Mouse (Mus musculus) v-Abl transformed pro-B cells (cell line): ENCODE results near the gene Gm20388.

ENCODE experiments used
- in situ Hi-C, 2 experiments: fragments of 400-800 bp; cut with MboI; formaldehyde crosslinking; loops; one replicate each; pipeline ENCODE4 v1.15.1; 2025; ENCODE audit not compliant: unreplicated experiment in 2 of 2

Gm20388 gene

DNA sequence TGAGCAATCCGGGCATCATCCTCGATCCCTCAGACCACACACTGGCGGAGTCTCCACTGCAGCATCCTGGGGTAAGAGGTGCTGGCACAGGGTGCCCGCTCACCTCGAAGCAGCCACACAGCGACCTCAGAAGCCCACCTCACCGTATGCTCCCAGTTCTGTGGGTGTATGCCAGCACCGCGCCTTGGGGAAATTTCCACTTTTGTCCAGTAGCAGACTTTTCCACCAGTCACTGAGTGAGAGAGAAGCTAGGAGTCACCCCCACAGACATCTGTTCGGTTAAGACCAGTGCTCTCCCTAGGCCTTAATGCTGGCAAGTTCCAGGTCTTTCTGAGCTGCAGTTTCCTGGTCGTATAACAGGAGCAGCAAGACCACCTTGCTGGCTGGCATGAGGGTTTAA lies 1458.7 kb downstream of the Gm20388 start:
- in situ Hi-C loops: no loop called here

GRCm38 (mm10) chr8:121371287-121371686 lies 1460.6 kb downstream of the Gm20388 start:
- in situ Hi-C loops: no loop called here

- in situ Hi-C loops: no loop called here
These were observed 1461.4 kb downstream of the Gm20388 start for GRCm38 (mm10) chr8:121371911-121372638.

DNA sequence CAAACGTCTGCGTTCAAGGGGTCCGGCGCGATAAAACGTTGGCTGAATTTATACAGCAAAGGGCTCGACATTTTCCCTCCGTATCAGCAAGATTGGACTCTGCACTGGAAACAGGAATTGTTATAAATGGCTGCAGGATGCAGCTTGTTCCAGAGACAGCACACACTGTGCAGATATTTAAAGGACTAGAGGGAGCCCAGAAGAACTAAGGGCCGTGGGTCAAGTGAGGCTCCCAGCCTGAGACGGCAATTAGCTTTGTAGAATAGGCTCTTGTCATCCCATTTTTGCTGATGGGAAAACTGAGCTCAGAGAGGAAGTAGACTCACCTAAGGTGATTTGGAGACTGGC lies 1462.0 kb downstream of the Gm20388 start:
- in situ Hi-C loops: no loop called here

DNA sequence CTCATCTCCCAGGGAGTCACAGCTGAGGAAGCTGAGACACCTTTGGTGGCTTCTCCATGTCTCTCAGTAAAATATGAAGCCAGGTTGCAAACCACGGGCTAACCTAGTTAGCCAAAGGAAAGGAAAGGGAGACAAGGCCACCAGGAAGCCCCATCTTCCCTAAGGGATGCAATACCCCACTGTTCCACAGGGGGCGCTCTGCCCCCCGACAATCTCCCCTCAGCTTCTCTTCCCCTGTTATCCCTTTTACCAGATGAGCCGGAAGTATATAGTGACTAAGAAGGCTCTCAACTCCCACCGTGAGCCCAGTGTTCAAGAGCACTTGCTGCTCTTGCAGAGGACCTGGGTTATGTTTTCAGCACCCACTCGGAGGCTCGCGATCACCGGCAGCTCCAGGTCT lies 1463.6 kb downstream of the Gm20388 start:
- in situ Hi-C loops: no loop called here

GRCm38 (mm10) chr8:121374777-121375176 lies 1464.1 kb downstream of the Gm20388 start:
- in situ Hi-C loops: loop anchor here in 1 of 2 experiments (25.0 kb wide), 1 partner anchor 138 kb away; no protein-coding TSS in a partner anchor

DNA sequence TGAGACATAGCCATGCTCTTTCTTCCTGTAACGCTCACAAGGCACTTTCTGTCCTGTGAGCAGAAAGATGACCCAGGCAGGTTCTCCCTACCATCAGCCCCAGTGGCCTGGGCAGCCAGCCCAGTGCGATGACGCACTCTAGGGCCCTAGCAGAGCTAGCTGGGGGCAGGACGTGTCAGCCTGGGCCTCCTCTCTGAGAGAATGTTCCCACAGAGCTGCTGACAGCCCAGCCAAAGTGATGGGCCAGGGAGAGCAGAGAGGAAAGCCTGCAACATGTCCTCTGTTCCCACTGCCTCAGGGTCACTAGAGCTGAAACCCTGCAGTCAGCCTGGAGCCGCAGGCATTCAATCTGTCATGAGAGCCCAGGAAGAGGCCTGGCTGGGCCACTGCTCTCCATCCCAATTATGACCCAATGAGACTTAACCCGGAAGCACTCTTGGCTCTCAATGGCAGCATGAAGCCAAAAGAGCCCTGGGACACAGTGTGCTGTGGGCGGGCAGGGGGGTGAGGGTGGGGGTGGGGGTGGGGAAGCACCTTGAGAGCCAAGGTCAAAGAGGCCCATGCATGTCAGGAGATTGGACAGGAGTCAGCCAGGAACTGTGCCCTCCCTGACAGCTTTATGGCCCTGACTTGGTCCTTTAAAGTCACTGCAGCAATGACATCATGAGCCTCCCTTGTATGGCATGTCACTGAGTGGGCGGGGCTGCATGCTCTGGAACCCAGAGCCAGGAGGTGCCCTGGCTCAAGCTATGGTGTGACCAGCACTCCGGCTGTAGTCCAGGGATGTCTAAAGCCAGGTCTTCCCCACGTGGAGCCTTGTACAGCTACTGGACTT lies 1465.7 kb downstream of the Gm20388 start:
- in situ Hi-C loops: loop anchor here in 1 of 2 experiments (25.0 kb wide), 1 partner anchor 136 kb away; no protein-coding TSS in a partner anchor

- in situ Hi-C loops: loop anchor here in 1 of 2 experiments (25.0 kb wide), 1 partner anchor 135 kb away; no protein-coding TSS in a partner anchor
These were observed 1467.0 kb downstream of the Gm20388 start for GRCm38 (mm10) chr8:121377680-121378079.

- in situ Hi-C loops: loop anchor here in 1 of 2 experiments (25.0 kb wide), 1 partner anchor 133 kb away; no protein-coding TSS in a partner anchor
These were observed 1468.7 kb downstream of the Gm20388 start for GRCm38 (mm10) chr8:121379387-121379786.

DNA sequence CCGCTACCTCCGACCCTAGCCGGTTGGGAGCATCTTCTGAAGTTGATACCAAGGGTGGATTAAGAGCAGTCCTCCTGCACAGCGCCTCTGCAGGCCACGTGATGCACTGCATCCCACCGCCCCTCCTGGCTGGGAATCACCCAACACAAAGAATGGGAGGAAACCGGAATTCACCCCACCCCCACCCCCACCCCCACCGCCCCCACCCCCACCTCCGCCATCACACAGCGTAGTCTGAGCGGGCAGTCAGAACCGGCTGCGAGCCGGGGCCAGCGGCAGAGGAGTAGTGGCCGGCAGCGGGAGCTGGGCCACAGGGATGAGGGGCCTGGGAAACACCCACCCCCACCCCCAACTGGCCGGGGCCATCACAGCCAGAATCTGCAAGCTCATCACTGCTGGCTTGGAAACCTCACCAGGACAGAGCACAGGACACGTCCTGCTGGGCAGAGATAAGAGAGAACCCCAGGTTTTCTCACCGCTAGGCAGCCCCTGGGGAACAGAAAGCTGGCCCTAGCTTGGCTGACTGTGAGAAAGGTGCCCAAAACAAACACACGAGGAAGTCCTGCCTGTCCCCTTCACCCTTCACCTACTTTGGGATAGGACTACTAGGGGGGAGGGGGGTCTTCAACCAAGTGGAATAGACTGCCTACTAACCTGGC lies 1472.1 kb downstream of the Gm20388 start:
- in situ Hi-C loops: loop anchor here in 1 of 2 experiments (5.0 to 25.0 kb wide), 2 partner anchors 50 to 130 kb away; no protein-coding TSS in a partner anchor

- in situ Hi-C loops: loop anchor here in 1 of 2 experiments (25.0 kb wide), 1 partner anchor 127 kb away; no protein-coding TSS in a partner anchor
These were observed 1474.9 kb downstream of the Gm20388 start for GRCm38 (mm10) chr8:121385540-121385939.

GRCm38 (mm10) chr8:121390608-121391007 lies 1480.0 kb downstream of the Gm20388 start:
- in situ Hi-C loops: loop anchor here in 1 of 2 experiments (10.0 to 25.0 kb wide), 2 partner anchors 122 to 276 kb away; partner anchors contain the start of gene Foxc2

- in situ Hi-C loops: loop anchor here in 1 of 2 experiments (10.0 to 25.0 kb wide), 2 partner anchors 121 to 276 kb away; partner anchors contain the start of gene Foxc2
These were observed 1480.6 kb downstream of the Gm20388 start for GRCm38 (mm10) chr8:121391254-121391653.

GRCm38 (mm10) chr8:121391771-121392170 lies 1481.1 kb downstream of the Gm20388 start:
- in situ Hi-C loops: loop anchor here in 1 of 2 experiments (10.0 to 25.0 kb wide), 2 partner anchors 121 to 277 kb away; partner anchors contain the start of gene Foxc2

DNA sequence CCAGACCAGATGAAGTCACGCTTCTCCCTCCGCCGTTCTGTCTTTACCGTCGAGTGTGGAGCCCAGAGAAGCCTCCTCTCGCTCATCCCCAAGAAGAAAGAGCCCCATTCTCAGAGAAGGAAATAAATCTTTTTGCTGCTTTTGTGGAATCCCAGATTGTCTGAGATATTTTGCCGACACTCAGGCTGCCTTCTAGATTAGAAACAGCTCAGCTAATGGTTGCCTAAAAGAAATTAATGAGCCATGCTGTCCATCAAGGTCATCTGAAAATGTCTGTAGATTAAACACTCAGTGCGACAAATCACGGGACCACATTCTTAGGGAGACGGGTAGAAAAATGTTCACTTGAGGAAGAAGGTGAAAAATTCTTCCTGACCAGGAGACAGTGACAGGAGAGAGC lies 1481.8 kb downstream of the Gm20388 start:
- in situ Hi-C loops: loop anchor here in 1 of 2 experiments (10.0 to 25.0 kb wide), 2 partner anchors 120 to 278 kb away; partner anchors contain the start of gene Foxc2

- in situ Hi-C loops: loop anchor here in 1 of 2 experiments (10.0 to 25.0 kb wide), 2 partner anchors 119 to 278 kb away; partner anchors contain the start of gene Foxc2
These were observed 1482.5 kb downstream of the Gm20388 start for GRCm38 (mm10) chr8:121393111-121393510.

DNA sequence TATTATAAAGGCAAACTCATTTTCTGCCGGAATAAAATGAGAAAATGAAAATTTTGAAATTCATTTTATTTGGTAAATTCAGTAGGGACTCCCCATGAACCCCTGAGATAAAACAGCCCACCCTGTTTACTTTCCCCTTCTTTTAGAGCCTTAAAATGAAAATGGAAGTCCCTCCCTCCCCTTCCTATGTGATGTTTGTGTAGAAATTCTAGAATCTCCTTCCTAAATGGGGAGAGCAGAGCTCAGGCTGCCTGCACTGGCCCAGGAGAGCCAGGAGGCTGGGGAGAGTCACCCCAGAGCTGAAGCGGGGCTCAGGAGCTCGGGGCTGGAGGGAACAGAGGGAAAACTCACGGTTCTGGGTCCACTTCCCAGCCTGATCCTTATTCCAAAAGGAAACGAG lies 1484.0 kb downstream of the Gm20388 start:
- in situ Hi-C loops: loop anchor here in 1 of 2 experiments (10.0 to 25.0 kb wide), 2 partner anchors 118 to 280 kb away; partner anchors contain the start of gene Foxc2

DNA sequence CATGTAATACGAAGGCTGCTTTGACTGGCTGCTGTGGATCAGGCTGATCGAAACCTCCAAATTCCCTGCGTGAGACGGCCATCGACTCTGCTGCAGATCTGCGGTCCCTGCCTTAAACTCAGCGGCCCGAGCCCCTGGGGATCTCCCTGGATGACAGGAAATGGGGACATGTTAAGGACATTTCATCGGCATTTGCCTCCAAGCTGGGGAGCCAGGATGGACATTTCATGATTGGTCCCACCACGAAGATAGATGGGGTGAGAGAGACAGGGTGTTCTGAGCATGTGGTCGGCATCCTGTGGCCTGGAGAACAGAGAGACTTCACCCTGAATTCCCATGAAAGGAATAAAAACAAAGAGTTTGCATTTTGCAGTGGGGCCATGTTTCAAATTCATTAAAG lies 1484.7 kb downstream of the Gm20388 start:
- in situ Hi-C loops: loop anchor here in 1 of 2 experiments (10.0 to 25.0 kb wide), 2 partner anchors 117 to 281 kb away; partner anchors contain the start of gene Foxc2

GRCm38 (mm10) chr8:121396151-121396550 lies 1485.5 kb downstream of the Gm20388 start:
- in situ Hi-C loops: loop anchor here in 1 of 2 experiments (10.0 to 25.0 kb wide), 2 partner anchors 116 to 281 kb away; partner anchors contain the start of gene Foxc2
